Mouse (Mus musculus) liver, postnatal 0 days (tissue): ENCODE results near the gene Ctnnbl1. TPM values are rescaled to one million over a fixed set of nuclear protein-coding genes. Genes with fewer than 3 reads are reported as not detected.

Source experiments
- ATAC-seq: fragments of 200-750 bp; cut with Nextera tagmentation; 2 replicates; pipeline ENCODE4 v1.8.0; 2017; ENCODE audit warnings: mild to moderate bottlenecking, moderate library complexity
- DNase-seq: peaks from one replicate; pipeline ENCODE4 v3.0.0-alpha.2; 2016
- H3K27ac ChIP-seq: fragments of 300-500 bp; sonication (generic); 2 replicates; pipeline ENCODE4 v1.5.1; 2014; ENCODE audit warnings: antibody characterized with exemption, moderate library complexity, mild to moderate bottlenecking, low read depth
- H3K27me3 ChIP-seq: fragments of 300-500 bp; sonication (generic); 2 replicates; pipeline ENCODE4 v1.6.1; 2014; ENCODE audit warnings: low read length, control low read depth, mixed read lengths; ENCODE audit not compliant: insufficient read depth
- H3K36me3 ChIP-seq: fragments of 300-500 bp; sonication (generic); replicated peaks from 2 replicates; pipeline ENCODE4 v1.6.1; 2014; ENCODE audit warnings: mild to moderate bottlenecking, control low read depth, low read length, moderate library complexity, mixed read lengths; ENCODE audit not compliant: insufficient read depth
- H3K4me1 ChIP-seq: fragments of 300-500 bp; sonication (generic); 2 replicates; pipeline ENCODE4 v1.6.1; 2014; ENCODE audit warnings: antibody characterized with exemption, mild to moderate bottlenecking, control low read depth; ENCODE audit not compliant: insufficient read depth
- H3K4me2 ChIP-seq: fragments of 300-500 bp; sonication (generic); 2 replicates; pipeline ENCODE4 v1.6.1; 2014; ENCODE audit warnings: low read depth, mild to moderate bottlenecking, low read length, moderate library complexity, mixed read lengths
- H3K4me3 ChIP-seq: fragments of 300-500 bp; sonication (generic); 2 replicates; pipeline ENCODE4 v1.5.1; 2014; ENCODE audit warnings: low read depth, low read length
- H3K9ac ChIP-seq: fragments of 300-500 bp; sonication (generic); replicated peaks from 2 replicates; pipeline ENCODE4 v1.6.1; 2014; ENCODE audit warnings: mild to moderate bottlenecking, moderate library complexity
- H3K9me3 ChIP-seq: fragments of 300-500 bp; sonication (generic); 2 replicates; pipeline ENCODE4 v1.6.1; 2016; ENCODE audit warnings: mild to moderate bottlenecking, control low read depth, low read length, mixed read lengths
- CTCF ChIP-seq: sonication (generic); IDR thresholded peaks from 2 replicates; pipeline ENCODE4 v1.5.1; 2016; ENCODE audit warnings: antibody characterized with exemption, low read depth
- EP300 ChIP-seq: IDR thresholded peaks from 2 replicates; pipeline ENCODE4 v1.6.1; 2016; ENCODE audit warnings: antibody characterized with exemption, low read depth, mild to moderate bottlenecking
- WGBS: fragments of 180-500 bp; shearing (Covaris S2); extraction: QIAGEN DNeasy Blood & Tissue Kit; methylation state at CpG from one replicate; pipeline ENCODE4 v1.1.7; 2014; ENCODE audit not compliant: insufficient replicate concordance; 5-methylcytosine and 5-hydroxymethylcytosine counted together
- polyA plus RNA-seq: library from polyadenylated mRNA; unstranded; fragments of >200 nt; fragmentation: Nextera tagmentation; extraction: Ambion mirVana; gene quantifications from 2 replicates; pipeline ENCODE4 v1.2.1, GENCODE M21; 2015

Gene Ctnnbl1
- polyA plus RNA-seq, 1 experiment from 2014 or later: 19.9 TPM

- no peak overlapping the region for H3K9ac ChIP-seq
- ATAC-seq (no peak), DNase-seq (no peak)
- no peak overlapping the region for H3K4me3 ChIP-seq
- H3K27me3 ChIP-seq: no peaks in the 10 kb centered on the region
- whole genome bisulfite sequencing: 70% methylated on average over 7 of the region's 7 CpGs
- peaks cover 22% of the 10 kb centered on the region for H3K36me3 ChIP-seq
- TF ChIP-seq EP300 (no peak), CTCF (no peak)
- H3K27ac ChIP-seq: no peak overlapping the region
- H3K9me3 ChIP-seq: no peaks in the 10 kb centered on the region
- H3K4me2 ChIP-seq: no peak overlapping the region
- no peaks in the 10 kb centered on the region for H3K4me1 ChIP-seq
Observed at GRCm38 (mm10) chr2:157808368-157808923, 71.2 kb downstream of the Ctnnbl1 start.

- WGBS: 83% methylated on average over 6 of the region's 6 CpGs
- no peak overlapping the region for H3K4me2 ChIP-seq
- TF ChIP-seq CTCF (no peak), EP300 (no peak)
- no peaks in the 10 kb centered on the region for H3K27me3 ChIP-seq
- peaks cover 23% of the 10 kb centered on the region for H3K36me3 ChIP-seq
- H3K27ac ChIP-seq: no peak overlapping the region
- no peak overlapping the region for H3K4me3 ChIP-seq
- ATAC-seq: no peak
- no peaks in the 10 kb centered on the region for H3K4me1 ChIP-seq
- no peaks in the 10 kb centered on the region for H3K9me3 ChIP-seq
- H3K9ac ChIP-seq: no peak overlapping the region
- DNase-seq: no peak
Observed at GRCm38 (mm10) chr2:157809341-157809740, 72.1 kb downstream of the Ctnnbl1 start.

- TF ChIP-seq CTCF: no peak
- no peak for TF ChIP-seq EP300
- H3K27ac ChIP-seq: no peak overlapping the region
- no peaks in the 10 kb centered on the region for H3K27me3 ChIP-seq
- H3K36me3 ChIP-seq: peaks cover 23% of the 10 kb centered on the region
- H3K9me3 ChIP-seq: no peaks in the 10 kb centered on the region
- 79% methylated on average over 1 of the region's 1 CpGs for whole genome bisulfite sequencing
- DNase-seq: no peak
- H3K4me2 ChIP-seq: no peak overlapping the region
- no peak overlapping the region for H3K9ac ChIP-seq
- no peaks in the 10 kb centered on the region for H3K4me1 ChIP-seq
- H3K4me3 ChIP-seq: no peak overlapping the region
- no peak for ATAC-seq
Observed at GRCm38 (mm10) chr2:157810749-157811148, 73.5 kb downstream of the Ctnnbl1 start.

GRCm38 (mm10) chr2:157813121-157813520, 75.9 kb downstream of the Ctnnbl1 start:
- Histone ChIP-seq H3K4me1 (no peaks in the 10 kb centered on the region; the same call in 1 of the 2 replicates), H3K9me3 (no peaks in the 10 kb centered on the region), H3K27me3 (no peaks in the 10 kb centered on the region), H3K4me3 (no peak overlapping the region), H3K4me2 (no peak overlapping the region), H3K9ac (no peak overlapping the region), H3K27ac (no peak overlapping the region), H3K36me3 (peaks cover 23% of the 10 kb centered on the region)
- 79% methylated on average over 4 of the region's 4 CpGs for WGBS
- ATAC-seq: no peak
- no peak for DNase-seq
- TF ChIP-seq EP300 (no peak), CTCF (no peak)

GRCm38 (mm10) chr2:157814116-157814964, 77.1 kb downstream of the Ctnnbl1 start:
- H3K36me3 ChIP-seq: peaks cover 21% of the 10 kb centered on the region
- ATAC-seq: no peak
- WGBS: 75% methylated on average over 11 of the region's 11 CpGs

GRCm38 (mm10) chr2:157814965-157815283, 77.7 kb downstream of the Ctnnbl1 start:
- DNase-seq: no peak
- peaks cover 21% of the 10 kb centered on the region for H3K36me3 ChIP-seq
- no peak for ATAC-seq
- H3K9me3 ChIP-seq: no peaks in the 10 kb centered on the region
- no peak overlapping the region for H3K4me2 ChIP-seq
- TF ChIP-seq CTCF: no peak
- no peak for TF ChIP-seq EP300
- no peak overlapping the region for H3K9ac ChIP-seq
- H3K4me3 ChIP-seq: no peak overlapping the region
- H3K4me1 ChIP-seq: peaks cover 5% of the 10 kb centered on the region; the same call in 1 of the 2 replicates
- H3K27me3 ChIP-seq: no peaks in the 10 kb centered on the region
- H3K27ac ChIP-seq: no peak overlapping the region
- 93% methylated on average over 2 of the region's 2 CpGs for WGBS

More at GRCm38 (mm10) chr2:157814116-157814964, 77.1 kb downstream of the Ctnnbl1 start:
- Histone ChIP-seq H3K9ac (no peak overlapping the region), H3K4me3 (no peak overlapping the region), H3K4me1 (peaks cover 5% of the 10 kb centered on the region; the same call in 1 of the 2 replicates), H3K9me3 (no peaks in the 10 kb centered on the region), H3K27me3 (no peaks in the 10 kb centered on the region), H3K4me2 (no peak overlapping the region), H3K27ac (no peak overlapping the region)
- no peak for TF ChIP-seq EP300
- no peak for TF ChIP-seq CTCF
- DNase-seq: no peak
